Comparison of ENCODE assay signal across 15 mouse cellular contexts in genomic region chr15:90021746-90022312, GRCm38 (mm10).
"Had no signal": no experiment of that assay in that cellular context is flagged by ENCODE, and none has a peak within 500 bp of the region (broad histone marks: within the 10 kb centered on the region; RNA-seq: fewer than 3 reads in every experiment).

No protein-coding gene starts in this region.

- DNase-seq: kidney, postnatal 25 days; layer of hippocampus, adult 9-11 months; layer of hippocampus, postnatal 36 days; lung, adult 18-20 months; lung, postnatal 4 days; thymus, adult 2 months; thymus, postnatal 36 days had no signal

- H3K36me3 ChIP-seq: limb, embryonic 15.5 days; midbrain, embryonic 15.5 days; neural tube, embryonic 12.5 days; stomach, embryonic 15.5 days had no signal

- H3K4me1 ChIP-seq: limb, embryonic 15.5 days; midbrain, embryonic 15.5 days; neural tube, embryonic 12.5 days; stomach, embryonic 15.5 days had no signal

- H3K27me3 ChIP-seq: limb, embryonic 15.5 days; midbrain, embryonic 15.5 days; neural tube, embryonic 12.5 days; stomach, embryonic 15.5 days had no signal

- H3K4me3 ChIP-seq: limb, embryonic 15.5 days; midbrain, embryonic 15.5 days; neural tube, embryonic 12.5 days; stomach, embryonic 15.5 days had no signal

- H3K4me2 ChIP-seq: limb, embryonic 15.5 days; midbrain, embryonic 11.5 days; midbrain, embryonic 15.5 days; neural tube, embryonic 12.5 days; stomach, embryonic 15.5 days had no signal

- H3K9me3 ChIP-seq: limb, embryonic 15.5 days; midbrain, embryonic 15.5 days; neural tube, embryonic 12.5 days; stomach, embryonic 15.5 days had no signal

- H3K9ac ChIP-seq: limb, embryonic 15.5 days; liver, embryonic 14.5 days; midbrain, embryonic 15.5 days; neural tube, embryonic 12.5 days; stomach, embryonic 15.5 days had no signal

- H3K27ac ChIP-seq: limb, embryonic 15.5 days; liver, embryonic 14.5 days; midbrain, embryonic 15.5 days; neural tube, embryonic 12.5 days; stomach, embryonic 15.5 days had no signal

- ATAC-seq: intestine, embryonic 16.5 days; lung, postnatal 0 days; midbrain, embryonic 15.5 days had no signal
